Comparison of ENCODE assay signal across 12 mouse cellular contexts in the genomic region with DNA sequence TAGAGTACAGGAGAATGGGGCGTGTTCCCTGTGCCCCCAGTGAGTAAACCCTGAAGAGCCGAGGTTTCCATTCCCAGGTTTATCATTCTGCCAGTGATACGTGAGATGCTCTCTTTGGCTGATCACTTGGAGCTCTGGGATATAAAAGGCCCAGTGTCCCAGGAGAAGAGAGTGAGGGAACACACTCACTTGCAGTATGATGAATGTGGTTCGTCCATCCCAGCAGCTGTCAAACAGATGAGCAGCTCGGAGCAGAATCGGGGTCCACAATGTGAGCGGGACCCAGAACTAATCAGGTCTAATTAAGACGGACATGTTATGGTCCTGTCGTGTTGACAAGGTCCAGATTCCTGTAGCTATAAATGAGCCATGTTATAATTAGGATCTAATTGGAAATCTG.
DNase-seq lines count a peak whose midpoint lies in the region; ATAC-seq and TF ChIP-seq lines count a peak whose summit lies in the region.
"Had no signal": no experiment of that assay in that cellular context is flagged by ENCODE, and none has a peak within 500 bp of the region (broad histone marks: within the 10 kb centered on the region; RNA-seq: fewer than 3 reads in every experiment).

No protein-coding gene starts in this region.

- no peak overlapping the region for H3K4me3 ChIP-seq in forebrain, embryonic 12.5 days (replicated peaks)
- H3K4me3 ChIP-seq in hindbrain, postnatal 0 days (ENCODE audit: low read length), result no peak overlapping the region
- no peak overlapping the region for H3K4me3 ChIP-seq in intestine, postnatal 0 days (ENCODE audit: low read depth, low read length)

- H3K27me3 ChIP-seq in forebrain, embryonic 12.5 days, result 0 out of 2 replicates have a peak, but pooled peaks cover 5% of the 10 kb centered on the region
- no peaks in the 10 kb centered on the region for H3K27me3 ChIP-seq in hindbrain, postnatal 0 days (ENCODE audit: insufficient read depth, low read length)
- H3K27me3 ChIP-seq in intestine, postnatal 0 days (replicated peaks; ENCODE audit: control insufficient read depth, insufficient read depth, low read length), result no peaks in the 10 kb centered on the region

- 17% methylated on average over 9 of the region's 9 CpGs for WGBS in forebrain, embryonic 12.5 days
- 15% methylated on average over 9 of the region's 9 CpGs for WGBS in hindbrain, postnatal 0 days
- whole genome bisulfite sequencing in intestine, postnatal 0 days, result 56% methylated on average over 9 of the region's 9 CpGs

- no peak for TF ChIP-seq CTCF in hindbrain, postnatal 0 days (IDR thresholded peaks at IDR 0.05; ENCODE audit: low read depth)
- TF ChIP-seq CTCF in intestine, postnatal 0 days (IDR thresholded peaks at IDR 0.05; ENCODE audit: low read depth), result no peak

- no peaks in the 10 kb centered on the region for H3K9me3 ChIP-seq in forebrain, embryonic 12.5 days
- H3K9me3 ChIP-seq in hindbrain, postnatal 0 days (ENCODE audit: low read length), result no peaks in the 10 kb centered on the region
- H3K9me3 ChIP-seq in intestine, postnatal 0 days (ENCODE audit: control insufficient read depth), result no peaks in the 10 kb centered on the region

- no peak overlapping the region for H3K9ac ChIP-seq in forebrain, embryonic 12.5 days
- no peak overlapping the region for H3K9ac ChIP-seq in hindbrain, postnatal 0 days (replicated peaks; ENCODE audit: low read length)
- no peak overlapping the region for H3K9ac ChIP-seq in intestine, postnatal 0 days (ENCODE audit: low read depth, low read length)

- DNase-seq in cerebellum, postnatal 10 days, result peak; percentile 40
- no peak for DNase-seq in cerebellum, adult 8-10 months
- DNase-seq in Muller cell, postnatal 12 days (ENCODE audit: inconsistent ontology term), result peak; percentile 31
- peak; percentile 48 for DNase-seq in hindbrain, postnatal 0 days (ENCODE audit: low spot score)
- no peak for DNase-seq in testis, postnatal 10 days (ENCODE audit: low spot score)
- DNase-seq in urinary bladder, postnatal 14 days (ENCODE audit: low spot score), result no peak
- DNase-seq: cerebellum, postnatal 36 days; lung, adult 18-20 months; thymus, postnatal 36 days had no signal

- H3K27ac ChIP-seq in forebrain, embryonic 12.5 days, result no peak overlapping the region
- H3K27ac ChIP-seq in hindbrain, postnatal 0 days, result no peak overlapping the region
- H3K27ac ChIP-seq in intestine, postnatal 0 days (ENCODE audit: low read depth, low read length), result no peak overlapping the region

- no peaks in the 10 kb centered on the region for H3K36me3 ChIP-seq in forebrain, embryonic 12.5 days (replicated peaks)
- H3K36me3 ChIP-seq in hindbrain, postnatal 0 days (ENCODE audit: insufficient read depth, low read length), result no peaks in the 10 kb centered on the region
- H3K36me3 ChIP-seq in intestine, postnatal 0 days (ENCODE audit: control insufficient read depth, insufficient read depth), result no peaks in the 10 kb centered on the region

- peaks cover 13% of the 10 kb centered on the region for H3K4me1 ChIP-seq in forebrain, embryonic 12.5 days
- H3K4me1 ChIP-seq in hindbrain, postnatal 0 days (ENCODE audit: insufficient read depth, low read length), result peaks cover 4% of the 10 kb centered on the region; the same call in 1 of the 2 replicates
- H3K4me1 ChIP-seq in intestine, postnatal 0 days (replicated peaks; ENCODE audit: control insufficient read depth, insufficient read depth, low read length), result no peaks in the 10 kb centered on the region

- peak; percentile 82; the same call in 1 of the 2 replicates for ATAC-seq in forebrain, embryonic 12.5 days (ENCODE audit: low FRiP score)
- peak; percentile 79 for ATAC-seq in hindbrain, postnatal 0 days
- ATAC-seq in intestine, postnatal 0 days, result no peak
- ATAC-seq: inflammation-experienced regulatory T-cells, adult 6 months had no signal

- H3K4me2 ChIP-seq in forebrain, embryonic 12.5 days, result peak overlapping the region; percentile 15; the same call in 1 of the 2 replicates
- H3K4me2 ChIP-seq in hindbrain, postnatal 0 days (ENCODE audit: low read depth, low read length), result peak overlapping the region; percentile 27
- no peak overlapping the region for H3K4me2 ChIP-seq in intestine, postnatal 0 days (replicated peaks; ENCODE audit: low read depth)

Comparison
In these comparisons a context has a peak if more than half of its experiments do, and no peak if none do; other contexts are left out.
1. DNase-seq: peak in cerebellum, postnatal 10 days (2 of 2), Muller cell, postnatal 12 days (single experiment) and hindbrain, postnatal 0 days (single experiment); none in cerebellum, adult 8-10 months (single experiment), testis, postnatal 10 days (single experiment) and urinary bladder, postnatal 14 days (single experiment).